8 mouse cellular contexts compared by ENCODE assay signal in the genomic region with DNA sequence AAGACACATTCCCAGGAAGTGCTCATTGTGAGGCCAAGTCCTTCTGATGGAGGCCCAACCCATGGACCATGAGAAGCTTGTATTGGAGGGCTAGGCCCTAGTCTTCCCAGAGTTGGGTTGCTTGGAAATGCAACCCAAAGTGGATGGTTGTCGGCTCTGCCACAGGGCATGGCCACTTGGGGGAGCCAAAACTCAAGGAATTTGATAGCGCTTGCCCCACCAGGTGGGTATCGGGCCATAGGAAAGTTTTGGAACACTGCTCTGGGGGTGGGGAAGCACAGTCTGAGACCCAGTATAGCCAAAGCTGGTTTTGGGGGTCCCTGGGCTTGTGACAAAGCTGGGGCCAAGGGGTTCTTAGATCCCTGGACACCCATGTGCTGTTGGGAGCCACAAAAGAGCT. TPM values are rescaled to one million over a fixed set of nuclear protein-coding genes. Genes with fewer than 3 reads are reported as not detected.
DNase-seq lines count a peak whose midpoint lies in the region; ATAC-seq lines count a peak whose summit lies in the region.

No protein-coding gene starts in this region.

- H3K36me3 ChIP-seq in forebrain, embryonic 12.5 days (replicated peaks): no peaks in the 10 kb centered on the region
- H3K36me3 ChIP-seq in forebrain, embryonic 10.5 days (replicated peaks): no peaks in the 10 kb centered on the region
- no peaks in the 10 kb centered on the region for H3K36me3 ChIP-seq in kidney, embryonic 15.5 days

- ATAC-seq in forebrain, embryonic 12.5 days (ENCODE audit: low FRiP score): 0 out of 2 replicates have a peak, but pooled peaks have one; percentile 17
- ATAC-seq in kidney, embryonic 15.5 days (replicated peaks; ENCODE audit: low FRiP score): peak; percentile 52; the same call in 1 of the 2 replicates
- ATAC-seq in neutrophil, adult 5-6 weeks (ENCODE audit: extremely low read depth, insufficient number of reproducible peaks, low FRiP score, poor library complexity, severe bottlenecking): peak; percentile 43; the same call in 1 of the 2 replicates

- no peak overlapping the region for H3K4me2 ChIP-seq in forebrain, embryonic 12.5 days
- H3K4me2 ChIP-seq in kidney, embryonic 15.5 days: no peak overlapping the region

- peaks cover 26% of the 10 kb centered on the region; the same call in 1 of the 2 replicates for H3K9me3 ChIP-seq in forebrain, embryonic 12.5 days
- H3K9me3 ChIP-seq in forebrain, embryonic 10.5 days: peaks cover 65% of the 10 kb centered on the region
- no peaks in the 10 kb centered on the region for H3K9me3 ChIP-seq in kidney, embryonic 15.5 days (replicated peaks)

- H3K27me3 ChIP-seq in forebrain, embryonic 12.5 days: no peaks in the 10 kb centered on the region
- H3K27me3 ChIP-seq in forebrain, embryonic 10.5 days (ENCODE audit: poor library complexity, severe bottlenecking): no peaks in the 10 kb centered on the region
- no peaks in the 10 kb centered on the region for H3K27me3 ChIP-seq in kidney, embryonic 15.5 days

- H3K4me3 ChIP-seq in forebrain, embryonic 12.5 days (replicated peaks): no peak overlapping the region
- H3K4me3 ChIP-seq in forebrain, embryonic 10.5 days: no peak overlapping the region
- H3K4me3 ChIP-seq in kidney, embryonic 15.5 days (replicated peaks): no peak overlapping the region

- no peaks in the 10 kb centered on the region for H3K4me1 ChIP-seq in forebrain, embryonic 12.5 days
- no peaks in the 10 kb centered on the region for H3K4me1 ChIP-seq in forebrain, embryonic 10.5 days
- H3K4me1 ChIP-seq in kidney, embryonic 15.5 days: no peaks in the 10 kb centered on the region

- 29% methylated on average over 3 of the region's 3 CpGs for WGBS in forebrain, embryonic 12.5 days
- WGBS in forebrain, embryonic 10.5 days: 27% methylated on average over 3 of the region's 3 CpGs
- 10% methylated on average over 3 of the region's 3 CpGs for WGBS in kidney, embryonic 15.5 days

- H3K9ac ChIP-seq in forebrain, embryonic 12.5 days: no peak overlapping the region
- no peak overlapping the region for H3K9ac ChIP-seq in kidney, embryonic 15.5 days

- DNase-seq in forebrain, embryonic 10.5 days (ENCODE audit: extremely low spot score, low spot score): no peak
- peak; percentile 1 for DNase-seq in right cerebral cortex, adult 18-20 months
- no peak for DNase-seq in right cerebral cortex, postnatal 36 days (ENCODE audit: low spot score in 2 of 2)
- DNase-seq in c-Kit-positive CD71-positive TER-119-negative erythroid progenitor cells, embryonic 14.5 days (ENCODE audit: low read depth): peak; percentile 5
- no peak for DNase-seq in frontal cortex, postnatal 14 days (ENCODE audit: low spot score in 2 of 2)

- no peak overlapping the region for H3K27ac ChIP-seq in forebrain, embryonic 12.5 days
- no peak overlapping the region for H3K27ac ChIP-seq in forebrain, embryonic 10.5 days
- H3K27ac ChIP-seq in kidney, embryonic 15.5 days: no peak overlapping the region

RNA-seq across cellular contexts. Expression of a gene that starts 42.3 kb away (rescaled TPM):
- polyA plus RNA-seq in forebrain, embryonic 12.5 days (2016; fragmentation: Nextera tagmentation; extraction: Ambion mirVana): 4.5 and 5.3 TPM in 2 replicates
- 2.9 and 3.2 TPM in 2 replicates for polyA plus RNA-seq in forebrain, embryonic 10.5 days (2016; fragmentation: Nextera tagmentation; extraction: Ambion mirVana)
- polyA plus RNA-seq in kidney, embryonic 15.5 days (2015; fragmentation: Nextera tagmentation; extraction: Ambion mirVana): 13.6 and 14.1 TPM in 2 replicates
- 49.6 and 72.4 TPM in 2 replicates for total RNA-seq in neutrophil, adult 5-6 weeks (2017)

Comparison
In these comparisons a context has a peak if more than half of its experiments do, and no peak if none do; other contexts are left out.
1. DNase-seq: peak in right cerebral cortex, adult 18-20 months (single experiment) and c-Kit-positive CD71-positive TER-119-negative erythroid progenitor cells, embryonic 14.5 days (single experiment); none in forebrain, embryonic 10.5 days (single experiment), right cerebral cortex, postnatal 36 days (0 of 2) and frontal cortex, postnatal 14 days (0 of 2).
2. Peak in every context shown above with its lines, with median percentiles within 50 percentile points of each other: ATAC-seq.